Comparison of ENCODE assay signal across 8 mouse cellular contexts in genomic region chr13:81439390-81440025, GRCm38 (mm10).
DNase-seq lines count a peak whose midpoint lies in the region; ATAC-seq and TF ChIP-seq lines count a peak whose summit lies in the region.

No protein-coding gene starts in this region.

- no peaks in the 10 kb centered on the region for H3K27me3 ChIP-seq in liver, embryonic 14.5 days (ENCODE audit: control insufficient read depth, insufficient read depth, low read length)

- H3K27ac ChIP-seq in cortical plate, adult 2 months (ENCODE audit: insufficient read depth, low read length): no peak overlapping the region
- no peak overlapping the region for H3K27ac ChIP-seq in liver, embryonic 14.5 days

- no peaks in the 10 kb centered on the region for H3K36me3 ChIP-seq in liver, embryonic 14.5 days (replicated peaks; ENCODE audit: control insufficient read depth, insufficient read depth, low read depth)

- no peak for TF ChIP-seq EP300 in liver, embryonic 14.5 days (IDR thresholded peaks at IDR 0.05; ENCODE audit: low read depth)

- 34% methylated on average over 12 of the region's 12 CpGs for WGBS in liver, embryonic 14.5 days (ENCODE audit: insufficient replicate concordance)

- no peak overlapping the region for H3K4me3 ChIP-seq in cortical plate, adult 2 months (ENCODE audit: insufficient read depth, low read length)
- no peak overlapping the region for H3K4me3 ChIP-seq in liver, embryonic 14.5 days (ENCODE audit: insufficient read depth in 1 of 2, low read depth in 2 of 2, low read length in 2 of 2)

- TF ChIP-seq CTCF in cortical plate, adult 2 months (IDR thresholded peaks at IDR 0.05; ENCODE audit: extremely low read depth, insufficient read depth, low read length): peak; percentile 99
- peak; percentile 79 for TF ChIP-seq CTCF in liver, embryonic 14.5 days (IDR thresholded peaks at IDR 0.05; ENCODE audit: low read depth)

- H3K9me3 ChIP-seq in liver, embryonic 14.5 days (ENCODE audit: control insufficient read depth, low read length): no peaks in the 10 kb centered on the region

- H3K4me2 ChIP-seq in liver, embryonic 14.5 days (ENCODE audit: low read depth): no peak overlapping the region

- intact Hi-C loops in gastrocnemius, postnatal 14 days (cut with DNase I; ENCODE audit: low total_unique reads): loop anchor here (5.0 kb wide), 2 partner anchors 203 to 318 kb away; no protein-coding TSS in a partner anchor

- no peak for ATAC-seq in liver, embryonic 14.5 days (ENCODE audit: insufficient read depth)
- ATAC-seq in neutrophil, adult 5-6 weeks (ENCODE audit: extremely low read depth, insufficient number of reproducible peaks, low FRiP score, poor library complexity, severe bottlenecking): peak; percentile 51; the same call in 1 of the 2 replicates

- H3K9ac ChIP-seq in liver, embryonic 14.5 days (replicated peaks): no peak overlapping the region

- DNase-seq in CD4-positive helper T cell, adult 2 months (ENCODE audit: low read depth, low spot score): peak; percentile 35
- DNase-seq in adrenal gland, adult (ENCODE audit: inconsistent age in 2 of 2, low spot score in 1 of 2): peak; percentile 59 to 89
- DNase-seq in gastrocnemius, postnatal 14 days: peak; percentile 57
- peak; percentile 51 to 87 for DNase-seq in kidney, postnatal 36 days
- peak in 2 of 3 experiments; percentile 6 to 9 for DNase-seq in liver, embryonic 14.5 days (ENCODE audit: low read depth in 3 of 3, low spot score in 3 of 3)
- DNase-seq in thymus, postnatal 10 days (ENCODE audit: low spot score in 2 of 2): peak; percentile 12 to 65

- H3K4me1 ChIP-seq in cortical plate, adult 2 months (ENCODE audit: control insufficient read depth, insufficient read depth, low read length): no peaks in the 10 kb centered on the region
- H3K4me1 ChIP-seq in liver, embryonic 14.5 days (replicated peaks; ENCODE audit: control insufficient read depth in 2 of 2, insufficient read depth in 2 of 2, low read length in 1 of 2): no peaks in the 10 kb centered on the region

- TF ChIP-seq POLR2A in cortical plate, adult 2 months (IDR thresholded peaks at IDR 0.05; ENCODE audit: extremely low read depth, insufficient read depth, low read length): no peak

Comparison
In these comparisons a context has a peak if more than half of its experiments do, and no peak if none do; other contexts are left out.
1. DNase-seq: peak in every context shown above with its lines; median percentile 74 in adrenal gland, adult; 69 in kidney, postnatal 36 days; 57 in gastrocnemius, postnatal 14 days; 38 in thymus, postnatal 10 days; 35 in CD4-positive helper T cell, adult 2 months; 8 in liver, embryonic 14.5 days.